Mouse (Mus musculus) midbrain, embryonic 12.5 days (tissue): ENCODE data around the gene Pxt1. TPM values are rescaled to one million over a fixed set of nuclear protein-coding genes. Genes with fewer than 3 reads are reported as not detected.

Experiments used
- ATAC-seq: fragments of 200-750 bp; cut with Nextera tagmentation; 2 replicates; pipeline ENCODE4 v1.8.0; 2017; ENCODE audit warnings: low read depth, moderate TSS enrichment, moderate library complexity; ENCODE audit not compliant: low FRiP score
- H3K27ac ChIP-seq: fragments of 300-500 bp; sonication (generic); replicated peaks from 2 replicates; pipeline ENCODE4 v1.5.1; 2016; ENCODE audit warnings: mild to moderate bottlenecking
- H3K27me3 ChIP-seq: fragments of 300-500 bp; sonication (generic); 2 replicates; pipeline ENCODE4 v1.6.1; 2016; ENCODE audit warnings: mild to moderate bottlenecking
- H3K36me3 ChIP-seq: fragments of 300-500 bp; sonication (generic); 2 replicates; pipeline ENCODE4 v1.6.1; 2016
- H3K4me1 ChIP-seq: fragments of 300-500 bp; sonication (generic); 2 replicates; pipeline ENCODE4 v1.6.1; 2016
- H3K4me2 ChIP-seq: fragments of 300-500 bp; sonication (generic); replicated peaks from 2 replicates; pipeline ENCODE4 v1.6.1; 2016; ENCODE audit warnings: mild to moderate bottlenecking, moderate library complexity
- H3K4me3 ChIP-seq: fragments of 300-500 bp; sonication (generic); 2 replicates; pipeline ENCODE4 v1.5.1; 2016; ENCODE audit warnings: mild to moderate bottlenecking
- H3K9ac ChIP-seq: fragments of 300-500 bp; sonication (generic); replicated peaks from 2 replicates; pipeline ENCODE4 v1.6.1; 2016; ENCODE audit warnings: mild to moderate bottlenecking, moderate library complexity
- H3K9me3 ChIP-seq: fragments of 300-500 bp; sonication (generic); 2 replicates; pipeline ENCODE4 v1.6.1; 2016; ENCODE audit warnings: mild to moderate bottlenecking
- WGBS: fragments of 180-500 bp; shearing (Covaris S2); methylation state at CpG from one replicate; pipeline ENCODE4 v1.1.7; 2016; 5-methylcytosine and 5-hydroxymethylcytosine counted together
- polyA plus RNA-seq: library from polyadenylated mRNA; unstranded; fragments of >200 nt; fragmentation: Nextera tagmentation; extraction: Ambion mirVana; gene quantifications from 2 replicates; pipeline ENCODE4 v1.2.1, GENCODE M21; 2016

The Pxt1 gene
- polyA plus RNA-seq, 1 experiment from 2014 or later = not detected

DNA sequence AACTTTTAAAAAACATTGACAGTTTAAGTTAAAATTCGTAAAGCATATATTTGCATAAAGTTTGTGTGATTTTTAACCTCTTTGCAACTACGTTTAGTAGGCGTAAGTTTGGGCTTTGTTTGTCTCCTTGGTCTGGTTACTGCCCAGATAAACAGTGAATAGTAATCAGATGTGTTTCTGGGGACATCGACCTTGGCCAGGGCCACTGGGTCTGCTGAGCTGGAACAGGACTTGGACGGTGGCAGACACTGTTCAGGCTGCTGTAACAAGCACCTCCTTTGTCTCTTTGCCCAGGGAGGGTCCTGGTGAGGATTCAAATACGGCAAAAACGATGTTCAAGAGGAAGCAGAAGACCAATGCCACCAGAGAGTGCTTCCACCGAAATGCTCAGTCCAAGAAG is 58.4 kb downstream of the Pxt1 start:
- H3K9ac ChIP-seq = no peak overlapping the region
- H3K27ac ChIP-seq = no peak overlapping the region
- H3K4me3 ChIP-seq = no peak overlapping the region
- peaks cover 12% of the 10 kb centered on the region for H3K9me3 ChIP-seq
- WGBS = 90% methylated on average over 8 of the region's 8 CpGs
- H3K36me3 ChIP-seq = no peaks in the 10 kb centered on the region
- H3K27me3 ChIP-seq = peaks cover 12% of the 10 kb centered on the region
- no peaks in the 10 kb centered on the region for H3K4me1 ChIP-seq
- H3K4me2 ChIP-seq = no peak overlapping the region
- ATAC-seq = no peak

Other genes with a start within 250 kb of the Pxt1 start
- 3.4 and 3.5 TPM in 2 replicates for gene AC170998.1, start 217.8 kb downstream of the Pxt1 start, polyA plus RNA-seq
- gene Mapk13, start 174.5 kb downstream of the Pxt1 start, polyA plus RNA-seq = 1.2 and 1.5 TPM in 2 replicates
- gene Brpf3, start 142.8 kb downstream of the Pxt1 start, polyA plus RNA-seq = 15.0 and 17.3 TPM in 2 replicates
- gene Pnpla1, start 85.4 kb downstream of the Pxt1 start, polyA plus RNA-seq = not detected in 2 replicates
- gene 4930539E08Rik, start 28.5 kb downstream of the Pxt1 start, polyA plus RNA-seq = 0.15 and 0.26 TPM in 2 replicates
- 115 and 116 TPM in 2 replicates for gene Kctd20, start 8.1 kb upstream of the Pxt1 start, polyA plus RNA-seq
- 150 and 151 TPM in 2 replicates for gene Stk38, start 64.2 kb upstream of the Pxt1 start, polyA plus RNA-seq
- gene Srsf3, start 88.8 kb upstream of the Pxt1 start, polyA plus RNA-seq = 730 and 734 TPM in 2 replicates
- 23.5 and 24.8 TPM in 2 replicates for gene Cdkn1a, start 147.1 kb upstream of the Pxt1 start, polyA plus RNA-seq
- gene Rab44, start 170.3 kb upstream of the Pxt1 start, polyA plus RNA-seq = 0.29 TPM in 1 of 2 replicates, not detected in the other